Mouse (Mus musculus): ENCODE data around the gene Prickle3.

The Prickle3 gene

GRCm38 (mm10) chrX:7657221-7657639 lies at the start of gene Prickle3:
Prickle3 (plus strand) TSS chrX:7657260.
- 0 out of 2 replicates have a peak, but pooled peaks have one; percentile 20 for ATAC-seq (ENCODE audit: insufficient number of reproducible peaks, low FRiP score, low TSS enrichment)

- ATAC-seq (ENCODE audit: insufficient number of reproducible peaks, low FRiP score, low TSS enrichment), result 0 out of 2 replicates have a peak, but pooled peaks have one; percentile 32
These were observed 47.0 kb upstream of the Prickle3 start for GRCm38 (mm10) chrX:7610035-7610434.

- ATAC-seq (ENCODE audit: insufficient number of reproducible peaks, low FRiP score, low TSS enrichment), result peak; percentile 58; the same call in 1 of the 2 replicates
These were observed 46.4 kb upstream of the Prickle3 start for GRCm38 (mm10) chrX:7610536-7611258.

GRCm38 (mm10) chrX:7617889-7618551 lies 39.0 kb upstream of the Prickle3 start:
- ATAC-seq (ENCODE audit: insufficient number of reproducible peaks, low FRiP score, low TSS enrichment), result no peak

- no peak for ATAC-seq (ENCODE audit: insufficient number of reproducible peaks, low FRiP score, low TSS enrichment)
These were observed 24.5 kb upstream of the Prickle3 start for GRCm38 (mm10) chrX:7632560-7632959.

- ATAC-seq (ENCODE audit: insufficient number of reproducible peaks, low FRiP score, low TSS enrichment), result no peak
These were observed 22.0 kb upstream of the Prickle3 start for GRCm38 (mm10) chrX:7635101-7635500.

GRCm38 (mm10) chrX:7638401-7639091 lies 18.5 kb upstream of the Prickle3 start, which contains the start of gene Syp:
Syp (plus strand) TSS chrX:7638471.
- peak; percentile 66 for ATAC-seq (ENCODE audit: insufficient number of reproducible peaks, low FRiP score, low TSS enrichment)

GRCm38 (mm10) chrX:7639536-7640325 lies 17.3 kb upstream of the Prickle3 start:
- 0 out of 2 replicates have a peak, but pooled peaks have one; percentile 10 for ATAC-seq (ENCODE audit: insufficient number of reproducible peaks, low FRiP score, low TSS enrichment)

GRCm38 (mm10) chrX:7640785-7641184 lies 16.3 kb upstream of the Prickle3 start:
- ATAC-seq (ENCODE audit: insufficient number of reproducible peaks, low FRiP score, low TSS enrichment), result no peak

GRCm38 (mm10) chrX:7645349-7645748 lies 11.7 kb upstream of the Prickle3 start:
- ATAC-seq (ENCODE audit: insufficient number of reproducible peaks, low FRiP score, low TSS enrichment), result no peak

- peak; percentile 94 for ATAC-seq (ENCODE audit: insufficient number of reproducible peaks, low FRiP score, low TSS enrichment)
These were observed 8.3 kb upstream of the Prickle3 start for GRCm38 (mm10) chrX:7648671-7649304.

GRCm38 (mm10) chrX:7658031-7658784 lies 1.1 kb downstream of the Prickle3 start:
- no peak for ATAC-seq (ENCODE audit: insufficient number of reproducible peaks, low FRiP score, low TSS enrichment)

GRCm38 (mm10) chrX:7658785-7659589 lies 1.9 kb downstream of the Prickle3 start:
- ATAC-seq (ENCODE audit: insufficient number of reproducible peaks, low FRiP score, low TSS enrichment), result no peak

- ATAC-seq (ENCODE audit: insufficient number of reproducible peaks, low FRiP score, low TSS enrichment), result no peak
These were observed 4.0 kb downstream of the Prickle3 start for GRCm38 (mm10) chrX:7661086-7661485.

- ATAC-seq (ENCODE audit: insufficient number of reproducible peaks, low FRiP score, low TSS enrichment), result no peak
These were observed 5.9 kb downstream of the Prickle3 start for GRCm38 (mm10) chrX:7662936-7663335.

GRCm38 (mm10) chrX:7664791-7665190 lies 7.7 kb downstream of the Prickle3 start:
- peak; percentile 80 for ATAC-seq (ENCODE audit: insufficient number of reproducible peaks, low FRiP score, low TSS enrichment)

- no peak for ATAC-seq (ENCODE audit: insufficient number of reproducible peaks, low FRiP score, low TSS enrichment)
These were observed 8.9 kb downstream of the Prickle3 start for GRCm38 (mm10) chrX:7665739-7666502.
